Mouse (Mus musculus) erythroblast, embryonic 14.5 days (primary cell): ENCODE results near the gene Nup37.

Experiments used
- GATA1 ChIP-seq: IDR thresholded peaks from 2 replicates; pipeline ENCODE4 v1.6.1; 2012; ENCODE audit warnings: low read length, inconsistent platforms, mixed read lengths
- TAL1 ChIP-seq: IDR thresholded peaks from 3 replicates; pipeline ENCODE4 v1.6.1; 2012; ENCODE audit warnings: low read length, inconsistent platforms, mixed read lengths

DNA sequence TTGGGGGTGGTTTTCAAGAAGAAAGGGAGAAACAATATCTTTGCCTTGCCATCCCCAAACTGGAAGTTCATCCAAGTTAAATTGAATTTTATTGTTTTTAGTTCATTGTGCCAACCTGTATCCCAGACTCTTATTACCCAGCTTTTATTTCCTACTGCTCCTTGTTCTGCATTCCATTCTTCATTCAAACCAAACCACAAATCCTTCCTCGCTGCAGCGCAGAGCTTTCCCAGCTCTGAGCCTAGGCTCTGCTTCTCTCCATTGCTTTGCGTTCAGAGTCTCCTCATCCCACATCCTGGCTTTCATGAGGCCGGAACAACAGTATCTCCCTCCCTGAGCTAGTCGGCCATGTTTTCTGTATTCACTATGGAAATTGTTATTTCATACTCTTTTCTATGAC lies 74.9 kb downstream of the Nup37 start:
- TF ChIP-seq GATA1: no peak
- no peak for TF ChIP-seq TAL1
